Mouse (Mus musculus) hindbrain, embryonic 14.5 days (tissue): ENCODE data around the gene Aldh1l1. TPM values are rescaled to one million over a fixed set of nuclear protein-coding genes. Genes with fewer than 3 reads are reported as not detected.

Source experiments
- ATAC-seq: fragments of 200-750 bp; cut with Nextera tagmentation; 2 replicates; pipeline ENCODE4 v1.8.0; 2017; ENCODE audit warnings: moderate number of reproducible peaks, mild to moderate bottlenecking, moderate TSS enrichment, moderate library complexity; ENCODE audit not compliant: low FRiP score
- DNase-seq: peaks from one replicate; pipeline ENCODE4 v3.0.0-alpha.2; 2015; ENCODE audit warnings: low spot score
- H3K27ac ChIP-seq: fragments of 300-500 bp; sonication (generic); 2 replicates; pipeline ENCODE4 v1.5.1; 2014; ENCODE audit warnings: mild to moderate bottlenecking, moderate library complexity
- H3K27me3 ChIP-seq: fragments of 300-500 bp; sonication (generic); 2 replicates; pipeline ENCODE4 v1.6.1; 2014; ENCODE audit warnings: mild to moderate bottlenecking, low read length, mixed read lengths; ENCODE audit not compliant: control insufficient read depth, insufficient read depth
- H3K36me3 ChIP-seq: fragments of 300-500 bp; sonication (generic); replicated peaks from 2 replicates; pipeline ENCODE4 v1.6.1; 2014; ENCODE audit not compliant: control insufficient read depth, insufficient read depth
- H3K4me1 ChIP-seq: fragments of 300-500 bp; sonication (generic); replicated peaks from 2 replicates; pipeline ENCODE4 v1.6.1; 2014; ENCODE audit warnings: antibody characterized with exemption, low read length, mixed read lengths; ENCODE audit not compliant: control insufficient read depth, insufficient read depth
- H3K4me2 ChIP-seq: fragments of 300-500 bp; sonication (generic); replicated peaks from 2 replicates; pipeline ENCODE4 v1.6.1; 2014; ENCODE audit warnings: mild to moderate bottlenecking, moderate library complexity
- H3K4me3 ChIP-seq: fragments of 300-500 bp; sonication (generic); replicated peaks from 2 replicates; pipeline ENCODE4 v1.5.1; 2014; ENCODE audit warnings: mild to moderate bottlenecking, low read length
- H3K9ac ChIP-seq: fragments of 300-500 bp; sonication (generic); 2 replicates; pipeline ENCODE4 v1.6.1; 2014
- H3K9me3 ChIP-seq: fragments of 300-500 bp; sonication (generic); 2 replicates; pipeline ENCODE4 v1.6.1; 2016; ENCODE audit warnings: low read length; ENCODE audit not compliant: control insufficient read depth
- WGBS: fragments of 180-500 bp; shearing (Covaris S2); extraction: QIAGEN DNeasy Blood & Tissue Kit; methylation state at CpG from one replicate; pipeline ENCODE4 v1.1.7; 2014; 5-methylcytosine and 5-hydroxymethylcytosine counted together
- polyA plus RNA-seq: library from polyadenylated mRNA; unstranded; fragments of >200 nt; fragmentation: Nextera tagmentation; extraction: Ambion mirVana; gene quantifications from 2 replicates; pipeline ENCODE4 v1.2.1, GENCODE M21; 2014

Aldh1l1 gene
- polyA plus RNA-seq, 1 experiment from 2014 or later, result 47.0 TPM

DNA sequence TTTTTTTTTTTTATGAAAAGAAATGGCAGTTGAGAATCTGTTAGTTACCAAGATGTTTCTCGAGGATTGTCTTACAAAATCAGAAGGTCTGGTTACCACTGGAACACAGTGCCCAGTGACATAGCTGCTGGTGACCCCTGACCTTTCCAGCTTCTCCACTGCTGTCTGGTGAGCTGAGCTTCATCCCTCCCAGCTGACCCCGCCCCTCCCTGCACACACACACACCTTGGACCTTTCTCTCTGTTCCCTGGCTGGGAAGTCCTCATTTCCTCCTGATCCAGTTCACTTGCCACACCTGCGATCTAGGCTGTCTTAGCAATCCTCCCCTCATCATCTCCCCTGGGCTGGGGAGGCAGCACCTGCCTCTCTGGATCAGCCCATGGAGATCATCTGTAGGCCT is 60.0 kb downstream of the Aldh1l1 start:
- H3K4me1 ChIP-seq, result no peaks in the 10 kb centered on the region
- H3K9me3 ChIP-seq, result no peaks in the 10 kb centered on the region
- no peak overlapping the region for H3K4me3 ChIP-seq
- H3K27ac ChIP-seq, result no peak overlapping the region
- H3K36me3 ChIP-seq, result no peaks in the 10 kb centered on the region
- DNase-seq, result no peak
- H3K9ac ChIP-seq, result no peak overlapping the region
- WGBS, result 71% methylated on average over 3 of the region's 3 CpGs
- H3K4me2 ChIP-seq, result no peak overlapping the region
- no peaks in the 10 kb centered on the region for H3K27me3 ChIP-seq
- no peak for ATAC-seq

GRCm38 (mm10) chr6:90547041-90547440 is 60.8 kb downstream of the Aldh1l1 start:
- Histone ChIP-seq H3K9ac (no peak overlapping the region), H3K4me2 (no peak overlapping the region), H3K9me3 (no peaks in the 10 kb centered on the region), H3K27me3 (no peaks in the 10 kb centered on the region), H3K27ac (no peak overlapping the region), H3K4me1 (no peaks in the 10 kb centered on the region), H3K36me3 (no peaks in the 10 kb centered on the region), H3K4me3 (no peak overlapping the region)
- no peak for DNase-seq
- no peak for ATAC-seq
- WGBS, result 92% methylated on average over 3 of the region's 3 CpGs

DNA sequence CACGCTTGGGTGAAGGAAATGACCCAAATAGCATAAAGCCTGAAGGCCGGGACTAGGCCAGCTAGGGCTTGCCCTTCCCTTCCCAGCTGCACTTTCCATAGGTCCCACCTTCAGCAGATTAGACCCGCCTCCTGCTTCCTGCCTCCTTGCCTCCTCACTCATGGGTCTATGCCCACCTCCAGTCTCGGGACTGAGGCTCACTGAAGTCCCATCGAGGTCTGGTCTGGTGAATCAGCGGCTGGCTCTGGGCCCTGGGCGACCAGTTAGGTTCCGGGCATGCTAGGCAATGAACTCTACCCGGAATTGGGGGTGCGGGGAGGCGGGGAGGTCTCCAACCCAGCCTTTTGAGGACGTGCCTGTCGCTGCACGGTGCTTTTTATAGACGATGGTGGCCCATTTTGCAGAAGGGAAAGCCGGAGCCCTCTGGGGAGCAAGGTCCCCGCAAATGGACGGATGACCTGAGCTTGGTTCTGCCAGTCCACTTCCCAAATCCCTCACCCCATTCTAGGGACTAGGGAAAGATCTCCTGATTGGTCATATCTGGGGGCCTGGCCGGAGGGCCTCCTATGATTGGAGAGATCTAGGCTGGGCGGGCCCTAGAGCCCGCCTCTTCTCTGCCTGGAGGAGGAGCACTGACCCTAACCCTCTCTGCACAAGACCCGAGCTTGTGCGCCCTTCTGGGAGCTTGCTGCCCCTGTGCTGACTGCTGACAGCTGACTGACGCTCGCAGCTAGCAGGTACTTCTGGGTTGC is 64.1 kb downstream of the Aldh1l1 start:
- Histone ChIP-seq H3K27me3 (no peaks in the 10 kb centered on the region), H3K4me3 (peak overlapping the region; percentile 19), H3K4me2 (peak overlapping the region; percentile 41), H3K36me3 (no peaks in the 10 kb centered on the region), H3K9ac (peak overlapping the region; percentile 29; the same call in 1 of the 2 replicates), H3K27ac (no peak overlapping the region), H3K9me3 (no peaks in the 10 kb centered on the region), H3K4me1 (no peaks in the 10 kb centered on the region)
- WGBS, result 14% methylated on average over 25 of the region's 25 CpGs
- no peak for DNase-seq
- ATAC-seq, result peak; percentile 84

GRCm38 (mm10) chr6:90551251-90551650 is 65.0 kb downstream of the Aldh1l1 start:
- no peak overlapping the region for H3K27ac ChIP-seq
- no peaks in the 10 kb centered on the region for H3K9me3 ChIP-seq
- H3K36me3 ChIP-seq, result no peaks in the 10 kb centered on the region
- peak overlapping the region; percentile 41 for H3K4me2 ChIP-seq
- peak overlapping the region; percentile 29 for H3K9ac ChIP-seq
- ATAC-seq (no peak), DNase-seq (no peak)
- no peaks in the 10 kb centered on the region for H3K27me3 ChIP-seq
- no peaks in the 10 kb centered on the region for H3K4me1 ChIP-seq
- peak overlapping the region; percentile 19 for H3K4me3 ChIP-seq

DNA sequence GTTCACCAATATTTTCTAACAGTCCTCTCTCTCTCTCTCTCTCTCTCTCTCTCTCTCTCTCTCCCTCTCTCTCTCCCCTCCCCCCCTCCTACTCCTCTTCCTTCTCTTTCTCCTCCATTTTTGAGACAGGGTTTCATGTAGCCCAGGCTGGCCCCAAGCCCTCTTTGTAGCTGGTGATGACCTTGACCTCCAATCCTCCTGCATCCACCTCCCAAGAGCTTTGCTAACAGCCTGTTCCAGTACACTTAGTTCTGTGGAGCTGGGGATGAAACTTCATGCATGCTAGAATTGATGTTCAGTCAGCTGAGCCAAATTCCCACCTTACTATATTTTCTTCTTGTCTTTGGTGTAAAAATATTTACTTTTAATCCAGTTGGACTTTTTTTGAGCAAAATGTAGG is 67.0 kb downstream of the Aldh1l1 start:
- H3K4me3 ChIP-seq, result no peak overlapping the region
- no peak for ATAC-seq
- H3K4me1 ChIP-seq, result no peaks in the 10 kb centered on the region

DNA sequence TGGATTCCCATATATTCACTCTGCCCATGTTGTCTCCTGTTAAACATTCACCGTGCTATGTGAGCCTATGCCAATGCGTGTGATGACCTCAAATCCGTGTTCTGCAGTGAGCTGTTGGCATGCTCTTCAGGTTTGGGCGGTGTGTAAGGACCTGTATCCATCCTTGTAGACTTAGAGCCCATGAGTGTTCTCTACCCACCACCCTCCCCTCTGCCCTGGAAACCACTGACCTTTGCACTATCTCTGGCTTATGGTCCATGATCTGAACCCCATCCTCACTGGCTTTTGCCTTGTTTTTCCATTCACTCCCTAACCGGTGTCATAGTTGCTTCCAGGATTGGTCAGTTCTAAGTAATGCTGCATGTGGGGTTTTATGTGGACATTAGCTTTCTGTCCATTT is 67.5 kb downstream of the Aldh1l1 start:
- no peaks in the 10 kb centered on the region for H3K27me3 ChIP-seq
- H3K27ac ChIP-seq, result no peak overlapping the region
- H3K4me2 ChIP-seq, result 0 out of 2 replicates have a peak overlapping the region, but pooled peaks have one; percentile 41
- H3K4me3 ChIP-seq, result no peak overlapping the region
- no peaks in the 10 kb centered on the region for H3K4me1 ChIP-seq
- no peaks in the 10 kb centered on the region for H3K9me3 ChIP-seq
- no peaks in the 10 kb centered on the region for H3K36me3 ChIP-seq
- ATAC-seq, result no peak
- H3K9ac ChIP-seq, result no peak overlapping the region
- no peak for DNase-seq
- WGBS, result 91% methylated on average over 5 of the region's 5 CpGs

More for the DNA sequence above, 67.0 kb downstream of the Aldh1l1 start:
- H3K9ac ChIP-seq, result no peak overlapping the region
- H3K36me3 ChIP-seq, result no peaks in the 10 kb centered on the region
- no peaks in the 10 kb centered on the region for H3K9me3 ChIP-seq
- DNase-seq, result no peak
- H3K4me2 ChIP-seq, result peak overlapping the region; percentile 41; the same call in 1 of the 2 replicates
- no peak overlapping the region for H3K27ac ChIP-seq
- H3K27me3 ChIP-seq, result no peaks in the 10 kb centered on the region

DNA sequence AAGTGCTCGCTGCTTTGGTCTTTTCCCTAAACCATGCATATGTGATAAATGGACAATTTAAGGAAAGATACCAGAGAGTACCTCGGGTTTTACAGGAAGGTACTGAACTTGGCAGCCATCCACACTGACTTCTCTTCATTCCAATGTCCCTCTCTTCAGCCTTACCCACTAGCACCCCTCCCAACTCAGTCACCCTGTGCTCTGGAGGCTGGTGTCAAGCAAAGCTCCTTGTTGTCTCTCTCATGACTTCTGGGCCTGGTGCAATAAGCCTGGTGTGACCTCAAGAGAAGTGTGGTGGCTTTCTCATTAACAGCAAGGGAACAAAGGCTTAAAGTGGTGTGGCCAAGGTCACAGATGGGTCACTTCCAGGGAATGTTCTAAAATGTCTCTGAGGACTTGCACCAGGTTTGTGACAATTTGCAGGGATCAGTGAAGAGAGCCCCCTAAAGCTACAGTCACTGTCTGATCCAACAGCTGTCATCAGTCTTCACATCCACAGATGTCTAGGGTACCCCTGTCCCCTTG is 70.4 kb downstream of the Aldh1l1 start:
- 73% methylated on average over 2 of the region's 2 CpGs for WGBS
- Histone ChIP-seq H3K27ac (no peak overlapping the region), H3K4me3 (no peak overlapping the region), H3K9ac (no peak overlapping the region), H3K9me3 (no peaks in the 10 kb centered on the region), H3K4me2 (no peak overlapping the region), H3K4me1 (0 out of 2 replicates have a peak, but pooled peaks cover 13% of the 10 kb centered on the region), H3K36me3 (no peaks in the 10 kb centered on the region), H3K27me3 (no peaks in the 10 kb centered on the region)
- no peak for ATAC-seq
- no peak for DNase-seq

- ATAC-seq (no peak), DNase-seq (no peak)
- no peaks in the 10 kb centered on the region for H3K9me3 ChIP-seq
- H3K4me1 ChIP-seq, result 0 out of 2 replicates have a peak, but pooled peaks cover 14% of the 10 kb centered on the region
- 91% methylated on average over 7 of the region's 7 CpGs for WGBS
- no peak overlapping the region for H3K4me3 ChIP-seq
- H3K9ac ChIP-seq, result no peak overlapping the region
- H3K27ac ChIP-seq, result no peak overlapping the region
- H3K4me2 ChIP-seq, result no peak overlapping the region
- H3K36me3 ChIP-seq, result no peaks in the 10 kb centered on the region
- no peaks in the 10 kb centered on the region for H3K27me3 ChIP-seq
Measured at GRCm38 (mm10) chr6:90557077-90557476, 70.8 kb downstream of the Aldh1l1 start.

GRCm38 (mm10) chr6:90557829-90558693 is 71.8 kb downstream of the Aldh1l1 start:
- Histone ChIP-seq H3K4me2 (no peak overlapping the region), H3K27me3 (no peaks in the 10 kb centered on the region)
- WGBS, result 79% methylated on average over 6 of the region's 6 CpGs

More at GRCm38 (mm10) chr6:90557829-90558693, 71.8 kb downstream of the Aldh1l1 start:
- Histone ChIP-seq H3K4me3 (no peak overlapping the region), H3K36me3 (no peaks in the 10 kb centered on the region), H3K4me1 (0 out of 2 replicates have a peak, but pooled peaks cover 14% of the 10 kb centered on the region), H3K9me3 (no peaks in the 10 kb centered on the region), H3K9ac (no peak overlapping the region), H3K27ac (no peak overlapping the region)
- ATAC-seq (no peak), DNase-seq (no peak)
